Mouse (Mus musculus): ENCODE results near the gene Gm49711. TPM values are rescaled to one million over a fixed set of nuclear protein-coding genes. Genes with fewer than 3 reads are reported as not detected.
"Not testable (repeated sequence)": the region's sequence is repeated elsewhere in the genome, so short reads cannot be mapped to it uniquely, and the experiment has no call there.

Gm49711 gene
- total RNA-seq, 2 experiments from 2014 or later: not detected

DNA sequence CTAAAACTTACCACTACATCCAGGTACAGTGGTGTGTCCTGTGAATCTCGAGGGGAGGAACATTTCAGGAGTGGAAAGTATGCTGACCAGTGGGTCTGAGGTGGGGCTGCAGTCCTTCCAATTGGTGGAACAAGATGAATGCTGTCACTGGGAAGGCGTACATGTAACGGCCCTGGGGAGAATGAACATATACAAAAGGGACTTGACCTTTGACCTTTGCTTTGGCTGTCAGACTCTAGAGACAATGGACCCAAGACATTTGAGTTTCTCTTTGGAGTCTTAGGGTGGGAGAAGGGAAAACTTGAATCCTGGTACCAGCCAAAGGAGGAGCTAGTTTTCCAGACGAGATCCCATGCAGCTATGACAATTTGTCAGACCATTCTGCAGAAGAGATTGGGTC, 104.2 kb downstream of the Gm49711 start:
- intact Hi-C loops (cut with DNase I): no loop called here
- DNase-seq: no peak

DNA sequence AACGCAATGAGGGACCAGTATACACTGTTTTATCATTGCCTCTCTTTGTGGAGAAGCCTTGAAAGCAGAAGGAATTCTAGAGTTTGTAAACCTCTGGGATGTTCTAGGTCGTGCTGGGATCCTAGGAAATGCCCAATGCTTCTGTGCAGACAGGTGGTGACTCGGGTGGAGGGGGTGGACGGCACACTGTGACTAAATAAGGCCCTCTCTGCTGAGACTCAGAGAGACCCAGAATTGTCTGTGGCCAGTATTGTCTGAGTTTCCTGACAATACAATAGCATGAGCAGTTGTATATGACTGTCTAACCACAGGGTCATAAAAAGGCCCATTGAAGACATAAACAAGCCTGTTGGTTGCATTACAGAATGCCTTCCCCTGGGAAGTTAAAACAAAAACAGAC, 105.4 kb downstream of the Gm49711 start:
- no peak for DNase-seq
- intact Hi-C loops (cut with DNase I): no loop called here

DNA sequence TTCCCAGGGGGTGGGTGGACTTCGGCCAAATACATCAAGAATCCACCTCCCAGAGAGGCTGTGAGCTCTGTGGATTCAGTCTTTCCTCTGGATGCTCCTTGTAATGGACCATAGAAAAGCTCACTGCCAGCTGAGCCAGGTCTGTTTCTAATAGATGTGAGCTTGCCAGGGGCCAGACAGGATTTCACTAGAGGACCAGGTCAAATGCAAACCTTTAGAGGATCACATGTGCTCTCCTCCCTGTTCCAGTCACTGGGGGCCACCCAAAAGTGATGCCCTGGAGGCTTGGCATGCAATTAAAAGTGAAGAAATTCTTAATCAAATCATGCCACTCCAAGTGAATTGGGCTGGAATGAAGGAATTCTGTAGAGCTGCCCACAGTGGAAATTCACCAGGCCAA, 117.9 kb downstream of the Gm49711 start:
- no peak for DNase-seq
- intact Hi-C loops (cut with DNase I): no loop called here

DNA sequence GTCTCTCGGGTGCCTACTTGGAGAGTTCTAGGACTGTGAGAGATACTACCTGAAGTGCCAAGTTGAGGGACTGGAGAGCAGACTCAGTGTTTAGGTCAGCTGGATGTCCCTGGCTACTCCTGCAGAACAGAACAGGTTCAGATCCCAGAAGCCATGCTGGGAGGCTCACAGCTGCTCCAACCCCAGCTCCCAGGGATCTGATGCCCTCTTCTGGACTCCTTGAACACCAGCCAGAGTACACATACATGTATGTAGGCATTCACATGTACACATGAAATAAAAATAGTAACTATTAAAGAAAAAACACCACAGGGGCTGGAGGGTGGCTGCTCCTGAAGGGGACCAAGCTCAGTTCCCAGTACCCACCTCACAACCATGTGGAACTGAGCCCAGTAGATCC, 119.6 kb downstream of the Gm49711 start:
- DNase-seq: no peak
- intact Hi-C loops (cut with DNase I): no loop called here

DNA sequence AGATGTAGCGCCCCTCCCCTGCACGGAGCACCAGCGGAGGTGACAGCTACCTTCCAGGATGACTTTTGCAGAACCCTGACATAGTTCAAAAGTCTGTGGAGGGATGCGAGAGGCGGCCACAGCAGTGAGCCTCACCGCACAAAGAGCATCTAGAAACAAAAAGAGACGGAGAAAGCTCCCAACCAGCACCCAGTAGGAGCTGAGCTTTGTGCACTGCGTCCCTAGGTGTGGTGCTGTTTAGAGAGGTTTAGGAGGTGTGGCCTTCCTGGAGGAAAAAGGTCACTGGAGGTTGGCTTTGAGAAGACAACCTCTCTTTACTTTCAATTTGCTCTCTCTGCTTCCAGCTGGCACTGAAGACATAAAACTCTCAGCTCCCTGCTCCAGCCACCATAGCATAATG, 121.2 kb downstream of the Gm49711 start:
- DNase-seq: no peak
- intact Hi-C loops (cut with DNase I): no loop called here

DNA sequence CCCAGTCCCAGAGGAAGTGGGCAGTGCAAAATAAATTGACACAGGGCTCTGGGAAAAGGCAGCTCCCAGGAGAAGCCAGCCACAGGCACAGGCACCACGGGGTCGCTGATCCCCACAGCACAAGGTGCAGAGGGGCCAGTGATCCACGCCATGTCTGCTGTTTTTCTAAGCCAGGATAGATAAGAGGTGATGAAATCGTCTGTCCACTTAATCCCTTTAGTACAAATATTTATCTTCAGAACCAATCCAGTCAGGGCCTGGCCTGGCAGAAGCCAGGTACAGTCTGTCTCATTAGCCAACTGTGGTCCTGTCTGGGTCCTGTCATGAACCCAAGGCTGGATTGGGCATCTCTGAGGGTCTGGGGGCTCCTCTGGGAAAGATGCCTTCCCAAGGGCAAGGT, 125.4 kb downstream of the Gm49711 start:
- no peak for DNase-seq
- intact Hi-C loops (cut with DNase I): no loop called here

DNA sequence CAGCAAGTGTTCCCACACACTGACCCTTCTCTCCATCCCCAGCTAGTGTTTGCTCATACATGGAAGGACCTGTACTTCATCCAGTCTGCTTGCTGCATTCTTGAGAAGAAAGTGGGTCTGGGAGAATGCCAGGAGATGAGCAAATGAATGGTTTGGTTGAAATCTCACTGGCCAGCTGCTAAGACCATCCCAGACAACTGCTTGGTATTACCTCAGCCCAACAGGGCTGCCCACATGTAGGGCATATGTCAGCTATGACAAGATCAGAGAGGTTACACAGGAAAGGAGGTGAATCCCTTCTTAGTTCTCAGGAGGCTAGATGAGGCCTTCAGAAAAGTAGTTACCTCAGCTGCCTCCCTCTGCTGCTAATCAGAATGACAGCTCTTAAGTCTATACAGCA, 132.5 kb downstream of the Gm49711 start:
- intact Hi-C loops (cut with DNase I): no loop called here

DNA sequence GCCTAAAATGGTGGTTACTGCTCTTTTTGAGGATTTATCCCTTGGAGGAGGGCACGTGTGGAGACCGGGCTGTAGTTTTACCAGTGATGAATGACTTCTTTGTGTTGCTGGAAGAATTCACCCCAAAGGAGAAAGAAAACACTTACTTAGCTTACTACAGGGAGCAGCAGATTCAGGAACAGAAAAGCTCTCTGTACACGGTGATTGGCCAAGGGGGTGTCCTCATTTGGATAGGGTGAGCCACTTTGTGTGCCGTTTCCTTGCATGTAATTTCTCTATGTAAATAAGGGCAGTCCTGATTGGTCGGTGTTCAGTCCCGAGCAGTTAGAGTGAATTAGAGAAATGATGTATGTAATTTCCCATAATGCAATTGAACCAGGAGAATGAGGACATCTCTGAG, 137.0 kb downstream of the Gm49711 start:
- DNase-seq: no peak
- intact Hi-C loops (cut with DNase I): no loop called here

More for the DNA sequence above, 132.5 kb downstream of the Gm49711 start:
- no peak for DNase-seq

DNA sequence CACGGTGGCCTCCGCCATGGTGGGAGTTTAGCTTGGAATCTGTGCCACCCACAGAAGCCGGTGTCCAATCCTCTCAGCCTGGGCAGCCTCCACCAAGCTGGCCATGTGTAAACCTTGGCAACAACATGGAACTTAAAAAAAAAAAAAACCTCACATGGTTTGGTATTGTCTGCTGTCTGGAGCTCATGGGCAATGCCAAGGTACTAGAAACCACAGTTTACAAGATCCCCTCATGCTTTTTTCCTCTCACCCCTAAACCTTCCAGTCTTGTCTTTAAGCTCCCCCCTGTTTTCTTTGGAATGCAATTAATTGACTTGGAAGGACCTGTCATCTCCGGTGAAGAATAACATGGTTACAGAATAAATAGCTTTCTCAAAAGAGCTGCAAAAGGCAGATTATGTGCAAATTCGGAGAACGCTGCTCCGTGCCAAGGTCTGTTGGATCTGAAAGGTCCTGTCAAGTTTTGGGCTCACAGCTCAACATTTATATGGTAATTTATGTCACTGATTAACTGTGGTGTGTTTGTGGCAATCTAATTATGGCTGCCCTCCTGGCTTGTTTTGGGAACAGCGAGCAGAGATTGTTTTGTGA, 138.7 kb downstream of the Gm49711 start:
- intact Hi-C loops (cut with DNase I): no loop called here
- DNase-seq: no peak

DNA sequence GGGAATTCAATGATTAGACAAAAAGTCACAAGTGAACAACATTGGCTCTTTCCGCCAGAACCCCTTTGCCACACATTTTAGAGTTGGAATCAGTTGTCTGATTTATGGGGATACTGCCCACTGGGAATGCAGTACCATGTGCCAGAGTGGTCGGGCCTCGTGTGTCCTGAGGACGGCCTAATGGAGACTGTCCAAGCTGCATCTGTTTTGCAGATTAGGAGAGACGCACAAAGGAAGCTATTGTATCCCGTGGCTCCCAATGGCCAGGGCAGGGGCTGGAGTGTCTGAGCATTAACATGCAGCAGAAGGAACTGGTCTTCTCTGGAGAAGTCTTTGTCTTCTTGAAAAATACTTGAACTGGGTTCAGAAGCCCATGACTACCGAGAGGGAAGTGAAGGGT, 142.5 kb downstream of the Gm49711 start:
- intact Hi-C loops (cut with DNase I): no loop called here
- peak in 1 of 2 experiments; percentile 29 for DNase-seq

DNA sequence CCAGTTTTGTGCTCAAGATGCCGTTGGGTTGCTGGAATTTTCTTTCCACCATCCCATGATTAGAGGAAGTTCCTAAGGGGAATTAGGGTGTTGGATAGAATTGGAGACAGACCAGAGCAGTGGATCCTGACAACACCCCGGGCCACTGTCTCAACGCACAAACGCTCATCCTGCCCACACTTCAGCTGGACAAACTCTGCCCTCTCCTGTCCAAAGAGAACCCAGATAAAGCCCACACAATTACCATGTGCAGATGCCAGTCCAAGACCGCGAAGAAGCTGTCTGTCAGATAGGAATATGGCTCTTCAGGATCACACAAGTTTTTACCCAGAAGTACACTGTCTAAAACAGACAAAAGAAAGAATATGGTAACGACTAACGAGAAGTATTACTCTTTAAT, 145.5 kb downstream of the Gm49711 start:
- no peak for DNase-seq
- intact Hi-C loops (cut with DNase I): no loop called here

DNA sequence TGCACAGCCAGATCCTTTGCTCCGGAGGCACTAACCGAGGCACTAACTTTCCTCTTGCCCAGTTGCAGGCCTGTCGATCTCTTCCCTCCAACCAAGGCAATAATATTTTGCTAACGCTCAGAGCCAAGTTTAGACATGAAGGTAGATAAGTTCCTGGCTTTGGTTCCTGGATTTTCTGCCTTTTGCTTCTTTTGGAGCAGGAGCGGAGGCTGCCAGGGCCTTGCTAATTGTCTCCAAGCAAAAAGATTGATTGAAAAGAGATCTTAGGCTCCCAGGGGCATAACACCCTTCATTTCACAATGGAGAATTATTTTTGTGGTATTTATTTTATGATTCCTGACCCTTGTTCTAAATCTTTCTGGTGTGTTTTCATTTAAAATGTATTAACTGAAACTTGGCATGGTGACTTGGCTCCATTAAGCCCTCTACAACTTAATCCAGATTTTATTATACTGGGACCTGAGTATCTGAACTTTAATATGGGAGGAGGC, 151.2 kb downstream of the Gm49711 start:
- no peak for DNase-seq
- intact Hi-C loops (cut with DNase I): no loop called here

DNA sequence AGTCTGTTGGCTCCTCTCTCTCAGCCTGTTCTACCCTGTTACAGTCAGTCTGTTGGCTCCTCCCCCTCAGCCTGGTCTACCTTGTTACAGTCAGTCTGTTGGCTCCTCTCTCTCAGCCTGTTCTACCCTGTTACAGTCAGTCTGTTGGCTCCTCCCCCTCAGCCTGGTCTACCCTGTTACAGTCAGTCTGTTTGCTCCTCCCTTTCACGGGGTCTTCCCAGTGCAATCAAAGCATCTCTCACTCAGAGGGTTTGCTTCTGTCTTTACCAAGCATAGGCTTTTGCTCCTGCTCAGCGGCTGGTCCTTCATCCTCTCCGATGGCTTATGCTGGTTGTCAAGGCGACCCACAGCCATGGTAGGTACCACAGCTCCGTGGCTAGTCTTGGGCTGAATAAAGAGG, 152.2 kb downstream of the Gm49711 start:
- DNase-seq: not testable (repeated sequence)

DNA sequence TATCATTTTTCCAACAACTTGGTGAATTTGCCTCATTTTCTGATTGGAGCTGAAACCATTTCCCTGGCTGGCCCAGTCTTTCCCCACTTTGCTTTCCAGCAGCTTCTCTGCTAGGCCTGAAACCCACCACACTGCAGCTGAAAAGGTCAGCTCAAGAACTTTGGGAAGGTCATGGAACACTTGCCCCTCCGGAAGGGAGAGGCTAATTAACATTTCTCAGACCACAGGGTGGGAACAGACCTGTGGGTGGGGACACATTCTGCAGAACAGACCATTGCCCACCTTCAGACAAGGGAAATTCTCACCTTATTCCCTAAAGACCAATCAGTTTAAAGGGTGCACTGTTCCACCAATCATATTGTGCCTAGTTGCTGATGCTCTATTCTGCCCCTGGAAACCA, 155.8 kb downstream of the Gm49711 start:
- not testable (repeated sequence) for DNase-seq

More for the DNA sequence above, 152.2 kb downstream of the Gm49711 start:
- intact Hi-C loops (cut with DNase I): not testable (repeated sequence)

DNA sequence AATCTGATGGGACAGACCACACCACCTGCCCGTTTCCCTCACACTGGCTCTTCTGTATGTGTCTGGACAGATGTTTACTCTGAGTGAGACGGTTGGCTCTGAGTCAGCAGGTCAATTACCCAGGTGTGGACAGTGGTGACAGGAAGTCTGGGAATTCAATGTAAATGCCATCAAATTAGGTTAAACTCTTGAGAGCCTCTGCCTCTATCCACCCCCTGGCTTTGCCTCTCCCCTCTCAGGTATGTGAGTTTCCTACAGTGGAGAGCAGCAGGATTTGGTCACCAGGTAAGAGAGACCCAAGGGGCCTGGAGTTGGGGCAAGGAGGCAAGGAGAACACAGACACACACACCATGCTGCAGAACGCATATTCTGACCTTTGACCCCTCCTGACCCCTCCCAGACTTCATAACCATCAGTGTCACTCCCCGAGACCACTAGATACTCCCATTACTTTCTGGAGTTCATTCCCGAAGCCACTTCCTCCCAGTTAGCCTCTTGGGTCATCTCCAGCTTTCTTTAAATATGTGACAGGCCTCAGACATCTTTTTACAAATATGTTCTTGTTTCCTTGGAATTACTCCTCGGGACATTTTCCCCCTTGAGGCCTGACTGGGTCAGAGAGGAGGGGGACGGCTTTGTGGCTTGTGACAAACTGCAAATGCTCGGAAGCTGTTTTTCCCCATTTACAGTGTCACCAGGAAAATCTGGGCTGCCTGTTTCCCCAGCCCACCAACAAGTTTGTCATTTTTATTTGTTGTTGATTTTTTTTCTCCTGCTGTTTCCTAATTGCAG, 157.7 kb downstream of the Gm49711 start:
- DNase-seq: no peak
- intact Hi-C loops (cut with DNase I): no loop called here

More for the DNA sequence above, 155.8 kb downstream of the Gm49711 start:
- intact Hi-C loops (cut with DNase I): not testable (repeated sequence)

DNA sequence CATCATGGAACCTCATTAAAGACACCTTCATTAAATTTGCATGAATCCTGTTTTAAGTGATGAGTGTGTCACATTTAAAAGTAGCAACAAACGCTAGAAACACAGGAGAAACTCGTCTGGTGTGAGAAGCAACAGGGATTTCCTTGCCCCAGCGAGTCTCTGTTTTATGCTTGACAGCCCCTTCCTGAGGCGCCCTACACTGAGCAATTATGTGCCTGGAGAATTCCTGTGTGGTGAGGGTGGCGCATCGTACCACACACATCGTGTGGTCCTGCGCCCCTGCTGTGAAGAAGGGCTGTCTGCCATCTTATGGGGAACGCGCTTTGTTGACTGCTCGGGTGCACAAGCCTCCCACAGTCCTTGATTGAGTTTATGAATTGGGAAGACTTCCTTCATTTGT, 162.6 kb downstream of the Gm49711 start:
- DNase-seq: no peak
- intact Hi-C loops (cut with DNase I): no loop called here

DNA sequence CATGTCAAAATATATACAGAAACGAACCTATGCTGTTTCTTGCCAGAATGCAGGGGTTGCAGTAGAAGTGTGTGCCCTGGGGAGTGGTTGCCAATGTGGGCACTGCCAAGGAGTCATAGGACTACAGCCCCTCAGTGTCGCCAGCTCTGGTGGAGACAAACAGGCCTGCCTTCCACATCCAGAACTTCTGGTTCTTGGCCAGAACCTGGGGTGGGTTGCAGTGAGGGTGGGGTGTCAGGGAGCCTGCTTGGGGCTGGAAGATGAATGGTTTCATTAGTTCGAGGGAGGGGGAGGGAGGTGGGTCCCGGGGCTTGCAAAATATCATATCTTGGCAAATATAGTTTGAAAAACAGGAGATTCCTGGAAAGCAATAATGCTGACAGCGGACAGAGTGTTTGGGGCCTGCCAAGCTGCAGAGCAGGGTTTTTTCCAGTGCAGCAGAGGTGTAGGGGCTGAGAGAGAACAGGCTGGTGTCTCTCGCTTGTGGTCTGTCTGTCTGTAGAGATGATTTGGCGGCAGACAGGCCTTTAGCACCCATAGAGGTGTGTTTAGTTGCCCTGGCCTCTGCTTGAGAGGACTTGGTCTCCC, 170.3 kb downstream of the Gm49711 start:
- DNase-seq: no peak
- intact Hi-C loops (cut with DNase I): no loop called here

DNA sequence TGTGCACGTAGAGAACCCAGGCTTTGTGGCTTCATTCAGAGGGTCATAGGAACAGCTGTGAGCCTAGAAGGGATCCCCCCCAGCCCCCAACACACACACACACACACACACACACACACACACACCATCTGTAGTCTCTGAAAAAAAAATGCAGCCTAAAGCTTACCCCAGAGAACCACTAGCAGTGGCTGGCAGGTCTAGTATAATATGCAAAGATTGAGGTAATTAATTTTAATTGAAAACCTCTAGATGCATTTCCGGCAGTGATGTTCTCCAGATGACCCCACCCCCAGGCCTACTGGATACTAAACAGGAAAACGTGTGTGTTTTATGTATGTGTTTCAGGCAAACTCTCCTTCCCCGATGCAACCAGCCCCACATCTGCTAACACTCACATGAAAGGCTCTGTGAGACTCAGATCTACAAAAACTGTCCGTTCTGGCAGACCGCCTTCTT, 172.4 kb downstream of the Gm49711 start:
- intact Hi-C loops (cut with DNase I): no loop called here
- DNase-seq: no peak

DNA sequence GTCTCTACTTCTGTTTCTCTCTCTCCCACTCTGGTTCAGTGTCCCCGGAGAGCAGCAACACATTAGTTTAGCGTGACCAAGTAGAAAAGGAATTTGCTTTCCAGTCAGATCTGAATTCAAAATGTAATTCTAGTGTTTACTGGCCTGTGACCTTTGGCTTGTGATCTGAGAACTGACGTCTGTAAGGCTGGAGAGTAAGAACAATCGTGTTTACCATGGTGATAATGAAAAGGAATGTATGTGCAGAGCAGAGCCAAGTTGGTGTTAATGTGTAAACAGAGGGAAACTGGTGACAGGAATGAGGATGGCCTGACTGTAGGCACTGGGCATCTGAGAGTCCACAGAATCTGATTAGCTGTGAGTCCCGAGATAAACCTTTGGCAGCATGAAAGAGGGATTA, 176.4 kb downstream of the Gm49711 start:
- no peak for DNase-seq

DNA sequence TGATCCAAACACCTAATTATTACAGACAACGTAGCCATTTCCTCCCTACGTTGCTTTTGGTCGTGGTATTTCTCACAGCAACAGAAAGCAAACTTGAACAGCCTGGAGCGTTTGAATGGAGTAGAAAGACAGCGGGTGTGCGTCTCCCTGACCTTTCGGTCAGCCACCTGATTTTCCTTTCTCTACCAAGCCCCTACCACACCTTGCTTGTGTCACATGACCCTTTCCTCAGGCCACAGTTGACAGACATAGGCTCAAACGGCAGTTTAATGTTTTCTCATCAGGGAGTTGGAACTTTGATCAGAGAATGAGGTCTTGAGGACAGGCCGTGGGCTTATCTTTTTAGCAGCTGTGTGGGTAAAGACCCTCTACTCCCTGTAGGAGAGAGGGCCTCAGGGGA, 177.1 kb downstream of the Gm49711 start:
- intact Hi-C loops (cut with DNase I): no loop called here
- DNase-seq: no peak

More for the DNA sequence above, 176.4 kb downstream of the Gm49711 start:
- intact Hi-C loops (cut with DNase I): no loop called here

Data from gastrocnemius, postnatal 36 days (tissue).